In the genomic region with DNA sequence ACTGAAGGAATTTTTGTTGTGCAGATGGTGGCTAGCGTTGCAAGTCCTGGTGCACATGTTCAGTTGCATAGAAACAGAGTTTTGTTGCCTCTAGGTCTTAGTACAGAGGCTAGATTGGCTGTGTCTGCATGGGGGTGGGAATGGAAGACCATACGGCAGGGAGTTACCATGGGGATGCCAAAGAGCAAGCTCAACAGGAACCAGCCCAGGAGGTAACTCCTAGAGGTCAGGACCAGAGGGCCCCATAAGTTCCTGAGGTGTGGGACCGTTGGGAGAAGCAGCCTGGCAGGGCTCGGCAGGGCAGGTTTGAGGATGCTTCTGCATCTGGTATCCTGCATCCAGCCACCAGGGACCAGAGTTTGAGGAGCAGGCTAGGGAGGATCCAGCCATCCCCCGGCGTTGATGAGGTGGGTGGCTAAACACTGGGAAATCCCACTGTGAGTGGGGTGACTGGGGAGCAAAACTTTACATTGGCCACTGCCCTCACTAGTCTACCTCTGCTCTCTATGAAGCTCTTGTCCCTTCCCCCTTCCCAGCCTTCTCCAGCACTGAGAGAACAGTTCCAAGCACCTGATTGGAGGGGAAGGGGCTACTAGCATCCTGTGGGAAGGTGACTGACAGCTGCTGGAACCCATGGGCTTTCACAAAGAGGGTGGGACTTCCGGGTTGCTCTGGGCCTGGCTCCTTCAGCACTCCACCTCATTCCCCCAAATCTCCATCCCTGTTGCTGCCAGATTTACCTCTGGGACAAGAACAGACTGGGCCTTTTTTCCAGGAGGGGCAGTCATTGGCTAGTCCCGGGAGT, we compare ENCODE assay signal across 8 mouse cellular contexts. TPM values are rescaled to one million over a fixed set of nuclear protein-coding genes. Genes with fewer than 3 reads are reported as not detected.
DNase-seq lines count a peak whose midpoint lies in the region; ATAC-seq and TF ChIP-seq lines count a peak whose summit lies in the region.

No protein-coding gene starts in this region.

- intact Hi-C loops in left cerebral cortex, postnatal 36 days (cut with DNase I) = no loop called here

- no peak overlapping the region for H3K4me3 ChIP-seq in thymus, adult 2 months (ENCODE audit: control insufficient read depth, insufficient read depth, low read length)
- peak overlapping the region; percentile 94 for H3K4me3 ChIP-seq in hindbrain, embryonic 11.5 days (ENCODE audit: low read depth, low read length)
- peak overlapping the region; percentile 78 for H3K4me3 ChIP-seq in midbrain, embryonic 16.5 days (ENCODE audit: low read depth, low read length)

- peak; percentile 48 for ATAC-seq in hindbrain, embryonic 11.5 days (ENCODE audit: low FRiP score)
- peak; percentile 43 for ATAC-seq in midbrain, embryonic 16.5 days

- peaks cover 20% of the 10 kb centered on the region for H3K4me1 ChIP-seq in thymus, adult 2 months (replicated peaks; ENCODE audit: control insufficient read depth, insufficient read depth, low read length)
- H3K4me1 ChIP-seq in hindbrain, embryonic 11.5 days (replicated peaks; ENCODE audit: control insufficient read depth, insufficient read depth, low read length) = peaks cover 2% of the 10 kb centered on the region
- peaks cover 26% of the 10 kb centered on the region for H3K4me1 ChIP-seq in midbrain, embryonic 16.5 days (ENCODE audit: control insufficient read depth, insufficient read depth, low read length)

- H3K4me2 ChIP-seq in hindbrain, embryonic 11.5 days (replicated peaks; ENCODE audit: low read depth, low read length) = peak overlapping the region; percentile 97
- H3K4me2 ChIP-seq in midbrain, embryonic 16.5 days (ENCODE audit: low read length) = peak overlapping the region; percentile 76

- peak overlapping the region; percentile 81 for H3K9ac ChIP-seq in hindbrain, embryonic 11.5 days (ENCODE audit: low read depth, low read length)
- H3K9ac ChIP-seq in midbrain, embryonic 16.5 days (ENCODE audit: low read depth, low read length) = peak overlapping the region; percentile 79

- no peaks in the 10 kb centered on the region for H3K36me3 ChIP-seq in thymus, adult 2 months (ENCODE audit: control insufficient read depth, insufficient read depth, low read length)
- H3K36me3 ChIP-seq in hindbrain, embryonic 11.5 days (ENCODE audit: control insufficient read depth, insufficient read depth, low read length) = peaks cover 3% of the 10 kb centered on the region; the same call in 1 of the 2 replicates
- H3K36me3 ChIP-seq in midbrain, embryonic 16.5 days (ENCODE audit: control insufficient read depth, insufficient read depth, low read length) = no peaks in the 10 kb centered on the region

- WGBS in thymus, adult 2 months = 51% methylated on average over 8 of the region's 8 CpGs
- WGBS in hindbrain, embryonic 11.5 days = 6% methylated on average over 8 of the region's 8 CpGs
- WGBS in midbrain, embryonic 16.5 days = 9% methylated on average over 8 of the region's 8 CpGs

- H3K9me3 ChIP-seq in hindbrain, embryonic 11.5 days (ENCODE audit: control insufficient read depth, low read length) = no peaks in the 10 kb centered on the region
- H3K9me3 ChIP-seq in midbrain, embryonic 16.5 days (replicated peaks; ENCODE audit: control insufficient read depth, low read length, poor library complexity, severe bottlenecking) = no peaks in the 10 kb centered on the region

- no peaks in the 10 kb centered on the region for H3K27me3 ChIP-seq in thymus, adult 2 months (ENCODE audit: control insufficient read depth, insufficient read depth, low read length)
- no peaks in the 10 kb centered on the region for H3K27me3 ChIP-seq in hindbrain, embryonic 11.5 days (ENCODE audit: control insufficient read depth, insufficient read depth, low read length)
- no peaks in the 10 kb centered on the region for H3K27me3 ChIP-seq in midbrain, embryonic 16.5 days (ENCODE audit: control insufficient read depth, insufficient read depth, low read depth, low read length)

- TF ChIP-seq CTCF in thymus, adult 2 months (IDR thresholded peaks at IDR 0.05; ENCODE audit: borderline replicate concordance, control insufficient read depth, extremely low read depth, insufficient read depth, low read length, poor library complexity) = no peak

- TF ChIP-seq POLR2A in thymus, adult 2 months (IDR thresholded peaks at IDR 0.05; ENCODE audit: control insufficient read depth, extremely low read depth, insufficient read depth, low read length, poor library complexity) = no peak

- no peak overlapping the region for H3K27ac ChIP-seq in thymus, adult 2 months (ENCODE audit: control insufficient read depth, insufficient read depth, low read length)
- H3K27ac ChIP-seq in hindbrain, embryonic 11.5 days (ENCODE audit: low read depth, low read length) = peak overlapping the region; percentile 53; the same call in 1 of the 2 replicates
- H3K27ac ChIP-seq in midbrain, embryonic 16.5 days (ENCODE audit: low read length) = 0 out of 2 replicates have a peak overlapping the region, but pooled peaks have one; percentile 31

- DNase-seq in thymus, adult 2 months = peak; percentile 18
- no peak for DNase-seq in thymus, adult 18-20 months
- DNase-seq in embryo, embryonic 11.5 days (ENCODE audit: low read depth, low spot score) = peak; percentile 64
- peak; percentile 84 for DNase-seq in hindbrain, embryonic 11.5 days (ENCODE audit: low spot score)
- DNase-seq in left cerebral cortex, postnatal 36 days (ENCODE audit: low spot score in 2 of 2) = peak; percentile 43 to 51
- no peak for DNase-seq in ovary, postnatal 10 days (ENCODE audit: low spot score)
- DNase-seq in adrenal gland, postnatal 25 days = no peak

RNA-seq across cellular contexts. Expression of a gene that starts 1.5 kb away (rescaled TPM):
- polyA plus RNA-seq in thymus, adult 2 months (2012; rRNA removed) = 80.6 and 83.3 TPM in 2 replicates
- polyA plus RNA-seq in hindbrain, embryonic 11.5 days (2014; fragmentation: Nextera tagmentation; extraction: Ambion mirVana) = 100 and 113 TPM in 2 replicates
- 100 to 1,000 TPM in 1 of 2 experiments, 10 to 100 TPM in 1; 95.2 to 109 TPM for total RNA-seq in left cerebral cortex, postnatal 36 days (2021)
- polyA plus RNA-seq in midbrain, embryonic 16.5 days (2015; fragmentation: Nextera tagmentation; extraction: Ambion mirVana) = 140 and 148 TPM in 2 replicates
- total RNA-seq in adrenal gland, postnatal 25 days (2021) = 72.5 and 83.1 TPM in 2 replicates

RNA-seq across cellular contexts. Expression of a gene that starts 6.2 kb away (rescaled TPM):
- 76.7 and 93.1 TPM in 2 replicates for polyA plus RNA-seq in thymus, adult 2 months (2012; rRNA removed)
- 50.6 and 51.1 TPM in 2 replicates for polyA plus RNA-seq in hindbrain, embryonic 11.5 days (2014; fragmentation: Nextera tagmentation; extraction: Ambion mirVana)
- total RNA-seq in left cerebral cortex, postnatal 36 days (2021) = 10 to 100 TPM; 87.9 to 94.9 TPM
- 84.0 and 88.5 TPM in 2 replicates for polyA plus RNA-seq in midbrain, embryonic 16.5 days (2015; fragmentation: Nextera tagmentation; extraction: Ambion mirVana)
- 81.2 and 96.8 TPM in 2 replicates for total RNA-seq in adrenal gland, postnatal 25 days (2021)

RNA-seq across cellular contexts. Expression of a gene that starts 28.6 kb away (rescaled TPM):
- polyA plus RNA-seq in thymus, adult 2 months (2012; rRNA removed) = 16.7 and 29.0 TPM in 2 replicates
- polyA plus RNA-seq in hindbrain, embryonic 11.5 days (2014; fragmentation: Nextera tagmentation; extraction: Ambion mirVana) = 0.07 and 0.09 TPM in 2 replicates
- 1 to 10 TPM; 2.9 to 6.4 TPM for total RNA-seq in left cerebral cortex, postnatal 36 days (2021)
- polyA plus RNA-seq in midbrain, embryonic 16.5 days (2015; fragmentation: Nextera tagmentation; extraction: Ambion mirVana) = 0.05 and 0.15 TPM in 2 replicates
- 71.4 and 76.3 TPM in 2 replicates for total RNA-seq in adrenal gland, postnatal 25 days (2021)

RNA-seq across cellular contexts. Expression of a gene that starts 36.4 kb away (rescaled TPM):
- polyA plus RNA-seq in thymus, adult 2 months (2012; rRNA removed) = 6.2 and 11.7 TPM in 2 replicates
- 0.20 and 0.28 TPM in 2 replicates for polyA plus RNA-seq in hindbrain, embryonic 11.5 days (2014; fragmentation: Nextera tagmentation; extraction: Ambion mirVana)
- total RNA-seq in left cerebral cortex, postnatal 36 days (2021) = under 1 TPM; 0.59 to 0.99 TPM
- 1.2 and 2.8 TPM in 2 replicates for polyA plus RNA-seq in midbrain, embryonic 16.5 days (2015; fragmentation: Nextera tagmentation; extraction: Ambion mirVana)
- total RNA-seq in adrenal gland, postnatal 25 days (2021) = 55.3 and 57.4 TPM in 2 replicates

RNA-seq across cellular contexts. Expression of a gene that starts 40.7 kb away (rescaled TPM):
- polyA plus RNA-seq in thymus, adult 2 months (2012; rRNA removed) = 16.9 and 21.4 TPM in 2 replicates
- polyA plus RNA-seq in hindbrain, embryonic 11.5 days (2014; fragmentation: Nextera tagmentation; extraction: Ambion mirVana) = 16.1 and 18.9 TPM in 2 replicates
- 1 to 10 TPM; 2.2 to 2.7 TPM for total RNA-seq in left cerebral cortex, postnatal 36 days (2021)
- polyA plus RNA-seq in midbrain, embryonic 16.5 days (2015; fragmentation: Nextera tagmentation; extraction: Ambion mirVana) = 3.6 and 5.0 TPM in 2 replicates
- 8.2 and 9.8 TPM in 2 replicates for total RNA-seq in adrenal gland, postnatal 25 days (2021)

Comparison
In these comparisons a context has a peak if more than half of its experiments do, and no peak if none do; other contexts are left out.
1. DNase-seq: peak in thymus, adult 2 months (single experiment), embryo, embryonic 11.5 days (single experiment), hindbrain, embryonic 11.5 days (single experiment) and left cerebral cortex, postnatal 36 days (2 of 2); none in thymus, adult 18-20 months (0 of 2), ovary, postnatal 10 days (single experiment) and adrenal gland, postnatal 25 days (single experiment).
2. RNA of a gene that starts 28.6 kb away (polyA plus RNA-seq): 16.7 to 29.0 TPM in thymus, adult 2 months; 0.05 to 0.15 TPM in midbrain, embryonic 16.5 days and 0.07 to 0.09 TPM in hindbrain, embryonic 11.5 days; every median in the first group is over 10 times any median in the second.